Mouse (Mus musculus): ENCODE results near the gene Cbfa2t2. TPM values are rescaled to one million over a fixed set of nuclear protein-coding genes. Genes with fewer than 3 reads are reported as not detected.

Cbfa2t2 gene
- total RNA-seq, 2 experiments from 2014 or later: 43.6 to 60.6 TPM

Other genes starting within 250 kb of the Cbfa2t2 start
- gene Bpifb1, start 245.7 kb upstream of the Cbfa2t2 start, total RNA-seq (2021): under 1 TPM; 0.30 to 0.54 TPM
- gene Bpifb5, start 212.7 kb upstream of the Cbfa2t2 start, total RNA-seq (2021): under 1 TPM in 1 of 2 experiments, not detected in 1; 0.21 TPM
- gene Bpifb9a, start 178.6 kb upstream of the Cbfa2t2 start, total RNA-seq (2021): not detected
- not detected for gene Bpifb9b, start 129.3 kb upstream of the Cbfa2t2 start, total RNA-seq (2021)
- gene Cdk5rap1, start 63.5 kb upstream of the Cbfa2t2 start, total RNA-seq (2021): 10 to 100 TPM; 11.9 to 16.1 TPM
- gene Snta1, start 28.4 kb upstream of the Cbfa2t2 start, total RNA-seq (2021): 10 to 100 TPM; 40.6 to 41.3 TPM
- gene 1700003F12Rik, start 110.6 kb downstream of the Cbfa2t2 start, total RNA-seq (2021): 1 to 10 TPM in 1 of 2 experiments, under 1 TPM in 1; 0.67 to 2.0 TPM
- not detected for gene Actl10, start 115.3 kb downstream of the Cbfa2t2 start, total RNA-seq (2021)
- 10 to 100 TPM; 29.8 to 33.0 TPM for gene Necab3, start 122.4 kb downstream of the Cbfa2t2 start, total RNA-seq (2021)
- gene E2f1, start 133.4 kb downstream of the Cbfa2t2 start, total RNA-seq (2021): 10 to 100 TPM in 1 of 2 experiments, 1 to 10 TPM in 1; 8.8 to 10.5 TPM
- gene Pxmp4, start 167.2 kb downstream of the Cbfa2t2 start, total RNA-seq (2021): 10 to 100 TPM; 14.3 to 15.7 TPM
- gene Zfp341, start 176.8 kb downstream of the Cbfa2t2 start, total RNA-seq (2021): 10 to 100 TPM in 1 of 2 experiments, 1 to 10 TPM in 1; 9.8 to 12.2 TPM
- gene 4930519P11Rik, start 177.0 kb downstream of the Cbfa2t2 start, total RNA-seq (2021): under 1 TPM in 1 of 2 experiments, not detected in 1; 0.76 TPM
- gene Chmp4b, start 215.2 kb downstream of the Cbfa2t2 start, total RNA-seq (2021): 100 to 1,000 TPM; 209 to 213 TPM

Data from layer of hippocampus, postnatal 10 days (tissue).